Mouse (Mus musculus): ENCODE data around the gene Tet3.
A peak's percentile ranks its signal among the peaks of the same experiment; 100 is the strongest.

Tet3 gene

GRCm38 (mm10) chr6:83412854-83413401 lies 46.0 kb downstream of the Tet3 start:
- DNase-seq, result peak; percentile 33

GRCm38 (mm10) chr6:83412362-83412853 lies 46.5 kb downstream of the Tet3 start:
- no peak for DNase-seq

GRCm38 (mm10) chr6:83411635-83412361 lies 47.1 kb downstream of the Tet3 start:
- DNase-seq, result peak; percentile 56

GRCm38 (mm10) chr6:83410046-83410706 lies 48.7 kb downstream of the Tet3 start:
- DNase-seq, result no peak

- no peak for DNase-seq
Observed at GRCm38 (mm10) chr6:83408510-83408909, 50.4 kb downstream of the Tet3 start.

- no peak for DNase-seq
Observed at GRCm38 (mm10) chr6:83405511-83406064, 53.3 kb downstream of the Tet3 start.

- DNase-seq, result no peak
Observed at GRCm38 (mm10) chr6:83404571-83404970, 54.3 kb downstream of the Tet3 start.

GRCm38 (mm10) chr6:83403481-83403880 lies 55.4 kb downstream of the Tet3 start:
- DNase-seq, result no peak

GRCm38 (mm10) chr6:83399790-83400189 lies 59.1 kb downstream of the Tet3 start:
- no peak for DNase-seq

GRCm38 (mm10) chr6:83397728-83398127 lies 61.2 kb downstream of the Tet3 start:
- no peak for DNase-seq

GRCm38 (mm10) chr6:83396711-83397110 lies 62.2 kb downstream of the Tet3 start:
- DNase-seq, result no peak

GRCm38 (mm10) chr6:83395544-83396229 lies 63.2 kb downstream of the Tet3 start:
- DNase-seq, result no peak

GRCm38 (mm10) chr6:83394122-83394521 lies 64.8 kb downstream of the Tet3 start:
- DNase-seq, result no peak

- DNase-seq, result no peak
Observed at GRCm38 (mm10) chr6:83392166-83392780, 66.6 kb downstream of the Tet3 start.

GRCm38 (mm10) chr6:83385569-83386090 lies 73.3 kb downstream of the Tet3 start:
- DNase-seq, result no peak

- peak; percentile 26 for DNase-seq
Observed at GRCm38 (mm10) chr6:83381510-83382491, 77.1 kb downstream of the Tet3 start.

- DNase-seq, result no peak
Observed at GRCm38 (mm10) chr6:83373704-83374300, 85.1 kb downstream of the Tet3 start.

GRCm38 (mm10) chr6:83371350-83371749 lies 87.5 kb downstream of the Tet3 start:
- no peak for DNase-seq

- no peak for DNase-seq
Observed at GRCm38 (mm10) chr6:83370316-83370965, 88.4 kb downstream of the Tet3 start.

- no peak for DNase-seq
Observed at GRCm38 (mm10) chr6:83363075-83363474, 95.8 kb downstream of the Tet3 start.
